Mouse (Mus musculus) urinary bladder, adult 18-20 months (tissue): ENCODE data around the gene Slfn9.
"Not testable (repeated sequence)": the region's sequence is repeated elsewhere in the genome, so short reads cannot be mapped to it uniquely, and the experiment has no call there.

Experiments used
- DNase-seq, 2 experiments: peaks; one replicate each; pipeline ENCODE4 v3.0.0; 2022; ENCODE audit warnings: low spot score in 2 of 2, mixed read lengths in 2 of 2

Slfn9 gene

GRCm38 (mm10) chr11:82991469-82992166, at the start of gene Slfn9:
Gene Slfn9 (minus strand): TSS chr11:82991830.
- DNase-seq: no peak

GRCm38 (mm10) chr11:83041000-83041399, 49.4 kb upstream of the Slfn9 start:
- no peak for DNase-seq

- DNase-seq: no peak
Observed at GRCm38 (mm10) chr11:83040325-83040724, 48.7 kb upstream of the Slfn9 start.

DNA sequence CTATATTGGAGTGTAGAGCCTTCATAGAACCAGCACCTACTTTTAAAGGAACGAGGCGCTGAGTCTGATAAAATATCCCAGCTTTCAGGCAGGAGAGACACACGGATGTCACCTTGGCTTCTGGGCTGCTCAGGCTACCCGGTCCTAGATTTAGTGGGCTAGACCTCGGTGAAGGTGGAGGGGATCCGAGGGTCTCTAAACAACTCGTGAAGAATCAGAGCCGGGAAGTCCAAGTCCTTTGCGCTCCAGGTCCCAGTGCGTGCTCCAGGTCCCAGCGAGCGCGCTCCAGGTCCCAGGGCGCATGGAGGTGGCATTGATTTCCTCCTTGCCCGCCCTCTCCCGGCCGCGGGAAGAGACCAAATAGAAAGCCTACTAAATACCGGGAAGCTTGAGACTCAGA, 48.2 kb upstream of the Slfn9 start:
- DNase-seq: no peak

DNA sequence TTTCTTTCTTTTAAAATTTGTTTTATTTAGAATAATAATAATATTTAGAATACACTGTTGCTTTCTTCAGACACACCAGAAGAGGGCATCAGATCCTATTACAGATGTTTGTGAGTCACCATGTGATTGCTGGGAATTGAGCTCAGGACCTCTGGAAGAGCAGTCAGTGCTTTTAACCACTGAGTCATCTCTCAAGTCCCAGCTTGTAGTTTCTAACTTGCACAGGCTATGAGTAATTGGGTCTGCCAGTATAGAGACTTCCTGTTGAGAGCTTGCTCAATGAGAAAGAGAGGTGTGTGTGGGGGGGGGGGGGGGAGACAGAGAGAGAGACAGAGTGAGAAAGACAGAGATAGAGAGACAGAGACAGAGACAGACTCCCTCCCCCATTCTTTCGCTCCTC, 47.5 kb upstream of the Slfn9 start:
- DNase-seq: no peak

DNA sequence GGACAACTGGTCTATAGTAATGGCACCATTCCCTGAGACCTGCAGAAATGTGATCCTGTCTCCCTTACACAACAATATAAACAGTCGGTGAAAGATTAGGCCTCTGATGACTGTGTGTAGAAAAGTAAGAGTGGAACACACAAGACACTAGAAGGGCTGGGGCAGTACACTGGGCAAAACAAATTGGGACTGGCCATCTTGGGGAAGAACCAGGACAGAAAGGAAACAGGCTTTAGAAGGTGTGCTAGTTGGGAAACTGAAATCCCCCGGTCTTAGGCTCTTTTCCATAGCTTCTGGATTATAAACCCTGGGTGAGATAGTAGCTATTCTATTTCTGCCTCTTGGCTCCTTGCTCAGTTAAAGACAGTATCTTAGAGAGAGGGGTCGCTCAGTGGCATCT, 47.1 kb upstream of the Slfn9 start:
- DNase-seq: not testable (repeated sequence)

- peak in 1 of 2 experiments; percentile 20 for DNase-seq
Observed at GRCm38 (mm10) chr11:83020621-83021020, 29.0 kb upstream of the Slfn9 start, which contains the start of gene Slfn8. Gene Slfn8 (minus strand): TSS chr11:83020810.

GRCm38 (mm10) chr11:83019561-83020519, 28.2 kb upstream of the Slfn9 start:
- DNase-seq: not testable (repeated sequence)

DNA sequence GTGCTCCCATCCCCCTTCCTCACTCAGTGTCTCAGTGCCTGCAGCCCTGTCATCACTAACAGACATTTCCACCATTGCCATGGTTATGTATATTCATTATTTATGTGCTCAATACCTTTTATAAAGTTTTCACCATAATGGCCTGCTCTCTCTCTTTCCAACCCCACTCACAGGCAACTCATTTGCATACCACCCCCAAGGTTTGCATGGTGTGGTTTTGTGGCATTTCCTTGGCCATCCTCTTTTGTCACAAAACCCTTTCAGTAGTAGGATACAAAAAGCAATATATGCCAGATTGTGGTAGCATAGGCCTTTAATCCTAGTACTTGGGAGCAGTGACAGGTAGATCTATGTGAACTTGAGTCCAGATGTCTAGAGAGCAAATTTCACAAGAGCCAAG, 24.5 kb upstream of the Slfn9 start:
- DNase-seq: no peak

- DNase-seq: no peak
Observed at GRCm38 (mm10) chr11:83013356-83013755, 21.7 kb upstream of the Slfn9 start.

- not testable (repeated sequence) for DNase-seq
Observed at GRCm38 (mm10) chr11:82990612-82991385, 831 bp downstream of the Slfn9 start.

- DNase-seq: no peak
Observed at GRCm38 (mm10) chr11:82989357-82989756, 2.3 kb downstream of the Slfn9 start.

DNA sequence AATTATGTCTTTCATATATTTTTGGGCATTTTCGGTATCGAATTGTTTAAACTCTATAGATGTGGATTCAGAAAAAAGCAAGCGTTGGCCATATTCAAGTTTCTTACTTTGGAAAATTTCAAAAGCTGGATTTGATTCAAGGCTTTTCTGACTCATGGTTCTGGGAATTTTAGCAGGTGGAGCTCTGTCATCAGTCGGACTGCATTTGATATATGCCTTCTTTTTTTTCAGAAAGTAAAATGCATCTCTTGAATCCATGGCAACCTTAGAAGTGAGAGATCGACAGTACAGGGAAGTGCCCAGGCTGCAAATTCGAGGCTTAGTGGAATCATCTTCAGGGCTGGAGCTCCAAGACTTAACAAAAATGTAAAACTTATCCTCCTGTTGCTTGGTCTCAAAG, 4.0 kb downstream of the Slfn9 start:
- DNase-seq: no peak

DNA sequence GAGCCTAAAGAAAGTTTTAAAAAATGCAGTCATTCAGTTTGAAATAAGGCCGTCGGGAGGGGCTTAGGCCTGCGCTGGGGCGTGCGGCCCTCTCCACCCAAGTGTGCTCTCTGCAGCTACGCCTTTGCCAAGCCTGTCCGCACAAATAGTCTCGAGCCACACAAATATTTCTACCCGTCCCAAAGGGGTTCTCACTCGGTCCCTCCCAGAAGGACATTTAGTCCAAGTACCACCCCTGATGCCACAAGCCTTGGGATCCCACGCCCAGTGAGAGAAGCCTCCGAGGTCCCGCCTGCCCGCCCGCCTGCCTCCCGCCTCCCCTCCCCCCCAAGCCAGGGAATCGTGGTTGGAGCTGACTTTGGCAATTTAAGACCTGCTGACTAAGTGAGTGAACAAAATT, 8.4 kb downstream of the Slfn9 start:
- DNase-seq: no peak

DNA sequence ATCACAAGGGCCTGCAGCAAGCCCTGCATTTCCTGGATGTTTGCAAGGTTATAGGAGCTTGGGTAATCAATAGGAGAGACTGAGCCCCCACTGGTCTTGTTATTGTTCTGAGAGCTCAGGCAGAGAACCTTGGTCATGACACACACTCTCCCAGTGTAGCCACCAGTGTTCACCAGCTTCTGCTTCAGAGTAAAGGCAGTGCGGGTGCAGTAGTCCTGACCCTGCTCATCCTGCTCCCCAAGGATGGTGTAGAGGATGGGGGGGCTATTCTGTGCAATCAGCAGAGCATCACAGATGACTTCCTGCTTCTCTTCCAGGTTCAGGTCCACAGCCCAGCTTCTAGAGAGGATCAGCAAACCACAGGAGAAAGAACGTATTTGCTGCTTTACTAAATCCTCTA, 9.2 kb downstream of the Slfn9 start:
- DNase-seq: not testable (repeated sequence)

DNA sequence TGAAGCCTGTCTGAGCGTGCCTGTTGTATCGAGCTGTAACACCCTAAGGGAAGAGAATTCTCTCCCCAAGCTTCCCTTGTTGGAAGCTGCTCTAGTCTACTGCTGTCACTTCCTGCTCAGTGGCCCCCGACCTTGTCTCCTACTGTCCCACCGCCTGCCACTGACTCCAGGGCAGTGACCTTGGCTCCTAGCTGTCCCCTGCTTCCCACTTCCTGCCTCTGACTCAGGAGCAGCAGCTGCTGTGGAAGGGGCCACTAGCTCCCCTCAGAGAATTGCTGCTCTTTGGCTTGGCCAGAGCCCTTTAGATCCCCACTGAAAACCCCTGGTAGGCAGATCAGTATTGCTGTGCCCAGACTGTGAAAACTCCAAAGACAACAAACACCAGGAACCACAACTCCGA, 17.7 kb downstream of the Slfn9 start:
- no peak for DNase-seq

- DNase-seq: no peak
Observed at GRCm38 (mm10) chr11:82971590-82971974, 20.0 kb downstream of the Slfn9 start.

DNA sequence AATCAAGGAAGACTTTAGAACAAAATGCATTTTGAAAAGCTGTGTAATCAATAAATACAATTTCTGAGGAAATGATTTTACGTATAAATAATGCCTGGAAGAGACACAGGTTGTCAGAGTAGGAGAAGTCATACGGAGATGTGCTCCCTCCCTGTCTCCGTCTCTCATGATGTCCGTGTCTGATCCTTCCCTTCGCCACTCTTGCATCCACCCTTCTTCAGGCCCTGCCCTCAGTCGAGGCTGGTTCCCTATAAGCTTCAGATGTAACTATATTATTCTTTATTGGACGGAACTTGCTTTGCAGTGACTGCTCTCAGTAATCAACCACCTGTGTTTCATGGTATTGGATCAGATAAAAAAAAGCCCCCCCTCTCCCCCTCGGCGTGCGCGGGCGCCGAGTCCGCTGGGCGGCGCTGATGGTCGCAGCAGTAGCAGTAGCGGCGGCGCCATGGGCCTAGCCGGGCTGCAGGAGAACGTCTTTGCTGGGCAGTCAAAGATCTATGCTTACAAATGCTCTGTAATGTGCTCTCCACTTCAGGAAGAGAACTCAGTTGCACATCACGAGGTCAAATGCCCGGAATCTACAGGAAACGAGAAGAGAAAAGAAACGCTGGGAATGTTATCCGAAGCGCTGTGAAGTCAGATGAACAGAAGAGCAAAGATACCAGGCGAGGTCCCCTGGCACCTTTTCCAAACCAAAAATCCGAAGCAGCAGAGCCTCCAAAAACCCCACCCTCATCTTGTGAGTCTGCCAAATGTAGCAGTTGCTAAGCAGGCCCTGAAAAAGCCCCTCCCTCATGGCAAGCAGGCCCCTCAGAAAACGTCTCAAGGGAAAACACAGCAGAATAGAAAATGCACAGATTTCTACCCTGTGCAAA, 20.7 kb downstream of the Slfn9 start:
- DNase-seq: peak in 1 of 2 experiments; percentile 12

DNA sequence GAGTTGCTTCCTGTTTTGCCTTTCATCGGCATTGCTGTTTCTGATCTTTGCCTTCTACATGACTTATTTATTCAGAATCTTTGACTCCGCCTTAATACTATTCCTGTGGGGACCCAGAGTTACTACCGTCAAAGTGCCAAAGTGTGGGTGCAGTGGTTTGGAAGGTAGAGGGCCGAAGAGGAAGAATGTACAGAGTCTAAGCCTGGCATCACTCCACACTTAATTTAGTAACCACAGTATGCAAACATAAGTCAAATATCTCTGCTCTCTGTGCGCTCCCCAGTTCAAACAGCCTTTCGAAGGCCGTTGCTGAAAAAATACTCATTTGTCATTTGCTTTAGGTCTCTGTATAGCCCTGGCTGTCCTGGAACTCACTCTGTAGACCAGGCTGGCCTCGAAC, 29.4 kb downstream of the Slfn9 start:
- no peak for DNase-seq

DNA sequence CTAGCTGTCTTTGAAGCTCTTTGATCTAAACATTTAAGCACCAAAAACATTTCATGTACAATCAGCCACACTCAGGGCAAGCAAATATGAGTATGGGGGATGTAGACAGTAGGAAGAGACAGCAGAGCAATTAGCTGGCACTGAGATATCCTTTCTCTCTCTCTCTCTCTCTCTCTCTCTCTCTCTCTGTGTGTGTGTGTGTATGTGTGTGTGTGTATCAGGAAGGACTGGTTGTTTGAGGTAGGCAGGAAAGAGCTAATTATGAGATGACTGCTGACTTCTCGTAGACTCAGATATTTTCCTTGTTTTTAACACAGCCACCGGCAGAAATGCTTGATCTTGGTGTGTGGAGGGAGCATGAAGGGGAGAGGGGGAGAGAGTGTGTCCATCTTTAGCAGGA, 29.9 kb downstream of the Slfn9 start:
- DNase-seq: no peak

GRCm38 (mm10) chr11:82959613-82960012, 32.0 kb downstream of the Slfn9 start:
- no peak for DNase-seq
